Mouse (Mus musculus) embryonic facial prominence, embryonic 11.5 days (tissue): ENCODE data around the gene Tmem120b. TPM values are rescaled to one million over a fixed set of nuclear protein-coding genes. Genes with fewer than 3 reads are reported as not detected.

ENCODE experiments used
- ATAC-seq: fragments of 200-750 bp; cut with Nextera tagmentation; replicated peaks from 2 replicates; pipeline ENCODE4 v1.8.0; 2017; ENCODE audit warnings: low read depth; ENCODE audit not compliant: insufficient number of reproducible peaks, low FRiP score, low TSS enrichment
- DNase-seq: peaks from one replicate; pipeline ENCODE4 v3.0.0-alpha.2; 2015; ENCODE audit warnings: low spot score
- H3K27ac ChIP-seq: fragments of 300-500 bp; sonication (generic); replicated peaks from 2 replicates; pipeline ENCODE4 v1.5.1; 2014; ENCODE audit warnings: mild to moderate bottlenecking, low read depth, low read length, control low read depth
- H3K27me3 ChIP-seq: fragments of 300-500 bp; sonication (generic); 2 replicates; pipeline ENCODE4 v1.6.1; 2014; ENCODE audit warnings: mild to moderate bottlenecking, low read length, moderate library complexity, mixed read lengths; ENCODE audit not compliant: control insufficient read depth, insufficient read depth
- H3K36me3 ChIP-seq: fragments of 300-500 bp; sonication (generic); replicated peaks from 2 replicates; pipeline ENCODE4 v1.6.1; 2014; ENCODE audit warnings: low read depth, mild to moderate bottlenecking, low read length, moderate library complexity, mixed read lengths; ENCODE audit not compliant: control insufficient read depth, insufficient read depth
- H3K4me1 ChIP-seq: fragments of 300-500 bp; sonication (generic); 2 replicates; pipeline ENCODE4 v1.6.1; 2014; ENCODE audit warnings: low read length, mixed read lengths; ENCODE audit not compliant: control insufficient read depth, insufficient read depth
- H3K4me2 ChIP-seq: fragments of 300-500 bp; sonication (generic); 2 replicates; pipeline ENCODE4 v1.6.1; 2014; ENCODE audit warnings: low read depth, mild to moderate bottlenecking, control low read depth, low read length, moderate library complexity
- H3K4me3 ChIP-seq: fragments of 300-500 bp; sonication (generic); 2 replicates; pipeline ENCODE4 v1.5.1; 2014; ENCODE audit warnings: low read depth, low read length, control low read depth
- H3K9ac ChIP-seq: fragments of 300-500 bp; sonication (generic); replicated peaks from 2 replicates; pipeline ENCODE4 v1.6.1; 2014; ENCODE audit warnings: mild to moderate bottlenecking, control low read depth, low read length
- H3K9me3 ChIP-seq: fragments of 300-500 bp; sonication (generic); replicated peaks from 2 replicates; pipeline ENCODE4 v1.6.1; 2016; ENCODE audit warnings: mild to moderate bottlenecking, low read length, inconsistent platforms, mixed read lengths; ENCODE audit not compliant: control insufficient read depth
- WGBS: fragments of 180-500 bp; shearing (Covaris S2); extraction: QIAGEN DNeasy Blood & Tissue Kit; methylation state at CpG from one replicate; pipeline ENCODE4 v1.1.7; 2014; 5-methylcytosine and 5-hydroxymethylcytosine counted together
- polyA plus RNA-seq: library from polyadenylated mRNA; unstranded; fragments of >200 nt; fragmentation: Nextera tagmentation; extraction: Ambion mirVana; gene quantifications from 2 replicates; pipeline ENCODE4 v1.2.1, GENCODE M21; 2014

Gene Tmem120b
- polyA plus RNA-seq, 1 experiment from 2014 or later = 7.9 TPM

GRCm38 (mm10) chr5:123083340-123084050, 15.3 kb downstream of the Tmem120b start:
- Histone ChIP-seq H3K4me2 (no peak overlapping the region), H3K27ac (no peak overlapping the region), H3K9ac (no peak overlapping the region), H3K27me3 (no peaks in the 10 kb centered on the region), H3K4me3 (no peak overlapping the region), H3K36me3 (no peaks in the 10 kb centered on the region), H3K9me3 (no peaks in the 10 kb centered on the region), H3K4me1 (no peaks in the 10 kb centered on the region)
- 69% methylated on average over 13 of the region's 13 CpGs for WGBS
- DNase-seq (no peak), ATAC-seq (no peak)

GRCm38 (mm10) chr5:123086501-123086900, 18.3 kb downstream of the Tmem120b start:
- no peaks in the 10 kb centered on the region for H3K27me3 ChIP-seq
- no peaks in the 10 kb centered on the region for H3K9me3 ChIP-seq
- no peak overlapping the region for H3K4me3 ChIP-seq
- H3K36me3 ChIP-seq = no peaks in the 10 kb centered on the region
- H3K4me2 ChIP-seq = no peak overlapping the region
- H3K4me1 ChIP-seq = no peaks in the 10 kb centered on the region
- WGBS = 83% methylated on average over 2 of the region's 2 CpGs
- ATAC-seq (no peak), DNase-seq (no peak)
- H3K27ac ChIP-seq = no peak overlapping the region
- no peak overlapping the region for H3K9ac ChIP-seq

- DNase-seq (no peak), ATAC-seq (no peak)
- Histone ChIP-seq H3K4me2 (no peak overlapping the region), H3K27me3 (no peaks in the 10 kb centered on the region), H3K9ac (no peak overlapping the region), H3K27ac (no peak overlapping the region), H3K4me3 (no peak overlapping the region), H3K9me3 (no peaks in the 10 kb centered on the region), H3K36me3 (no peaks in the 10 kb centered on the region), H3K4me1 (no peaks in the 10 kb centered on the region)
- 87% methylated on average over 4 of the region's 4 CpGs for WGBS
Measured at GRCm38 (mm10) chr5:123088784-123089183, 20.6 kb downstream of the Tmem120b start.

GRCm38 (mm10) chr5:123090560-123091306, 22.5 kb downstream of the Tmem120b start:
- DNase-seq (no peak), ATAC-seq (no peak)
- Histone ChIP-seq H3K9ac (no peak overlapping the region), H3K9me3 (no peaks in the 10 kb centered on the region), H3K36me3 (no peaks in the 10 kb centered on the region), H3K4me1 (no peaks in the 10 kb centered on the region), H3K4me3 (no peak overlapping the region), H3K4me2 (no peak overlapping the region), H3K27ac (no peak overlapping the region), H3K27me3 (no peaks in the 10 kb centered on the region)
- WGBS = 84% methylated on average over 10 of the region's 10 CpGs

- Histone ChIP-seq H3K4me3 (no peak overlapping the region), H3K27me3 (no peaks in the 10 kb centered on the region), H3K9me3 (no peaks in the 10 kb centered on the region), H3K4me2 (no peak overlapping the region), H3K36me3 (no peaks in the 10 kb centered on the region), H3K4me1 (no peaks in the 10 kb centered on the region), H3K27ac (no peak overlapping the region), H3K9ac (no peak overlapping the region)
- ATAC-seq (no peak), DNase-seq (no peak)
- 83% methylated on average over 14 of the region's 14 CpGs for WGBS
Measured at GRCm38 (mm10) chr5:123093077-123093633, 24.9 kb downstream of the Tmem120b start.

GRCm38 (mm10) chr5:123094238-123094991, 26.2 kb downstream of the Tmem120b start:
- WGBS = 86% methylated on average over 25 of the region's 25 CpGs
- no peak overlapping the region for H3K27ac ChIP-seq
- no peak overlapping the region for H3K4me3 ChIP-seq

GRCm38 (mm10) chr5:123096299-123096698, 28.1 kb downstream of the Tmem120b start:
- H3K9me3 ChIP-seq = no peaks in the 10 kb centered on the region
- H3K36me3 ChIP-seq = no peaks in the 10 kb centered on the region
- no peak overlapping the region for H3K4me2 ChIP-seq
- ATAC-seq (no peak), DNase-seq (no peak)
- WGBS = 91% methylated on average over 8 of the region's 8 CpGs
- H3K4me1 ChIP-seq = no peaks in the 10 kb centered on the region
- H3K27me3 ChIP-seq = no peaks in the 10 kb centered on the region
- H3K9ac ChIP-seq = no peak overlapping the region
- H3K4me3 ChIP-seq = no peak overlapping the region
- no peak overlapping the region for H3K27ac ChIP-seq

More at GRCm38 (mm10) chr5:123094238-123094991, 26.2 kb downstream of the Tmem120b start:
- H3K9ac ChIP-seq = no peak overlapping the region
- no peaks in the 10 kb centered on the region for H3K27me3 ChIP-seq
- no peak for ATAC-seq
- H3K9me3 ChIP-seq = no peaks in the 10 kb centered on the region
- H3K36me3 ChIP-seq = no peaks in the 10 kb centered on the region
- no peaks in the 10 kb centered on the region for H3K4me1 ChIP-seq
- no peak overlapping the region for H3K4me2 ChIP-seq
- DNase-seq = no peak
